Mouse (Mus musculus) G1E (cell line): ENCODE data around the gene Mrps9.
"Not testable (repeated sequence)": the region's sequence is repeated elsewhere in the genome, so short reads cannot be mapped to it uniquely, and the experiment has no call there.

Source experiments
- CTCF ChIP-seq: IDR thresholded peaks from 2 replicates; pipeline ENCODE4 v1.5.1; 2012; ENCODE audit warnings: low read depth, low read length, inconsistent platforms, mixed read lengths
- GATA1 ChIP-seq: IDR thresholded peaks from 2 replicates; pipeline ENCODE4 v1.6.1; 2012; ENCODE audit warnings: borderline replicate concordance, low read length, inconsistent platforms, mixed read lengths
- GATA2 ChIP-seq: IDR thresholded peaks from 2 replicates; pipeline ENCODE4 v1.6.1; 2012; ENCODE audit warnings: low read depth, low read length, inconsistent platforms, borderline replicate concordance
- POLR2AphosphoS5 ChIP-seq: IDR thresholded peaks from 2 replicates; pipeline ENCODE4 v1.6.1; 2012; ENCODE audit warnings: low read depth, low read length, inconsistent platforms; ENCODE audit not compliant: insufficient replicate concordance

GRCm38 (mm10) chr1:42883418-42883817, 32.4 kb downstream of the Mrps9 start:
- not testable (repeated sequence) for TF ChIP-seq CTCF, GATA1, GATA2, POLR2AphosphoS5
